ENCODE assay signal across 8 mouse cellular contexts in the genomic region with DNA sequence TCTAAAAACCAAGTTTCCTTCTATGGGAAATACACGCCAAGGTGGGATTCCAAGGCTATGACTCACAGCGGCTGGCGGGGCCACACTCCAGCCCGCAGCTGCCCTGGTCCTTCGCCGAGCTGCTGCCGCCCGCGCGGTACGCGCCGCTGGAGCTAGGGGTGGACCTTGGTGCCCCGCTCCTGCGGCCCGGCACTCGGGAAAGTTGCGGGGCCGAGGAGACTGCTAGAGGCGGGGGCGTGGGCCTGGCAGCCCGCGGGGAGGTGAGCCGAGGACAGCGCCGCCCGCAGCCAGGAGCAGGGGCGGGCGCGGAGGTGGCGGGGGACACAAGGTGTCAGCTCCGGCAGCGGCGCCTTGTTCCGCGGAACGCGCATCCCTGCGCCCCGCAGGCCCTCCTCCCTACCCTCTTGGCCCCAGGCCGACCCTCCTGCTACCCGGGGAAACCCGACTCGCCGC. TPM values are rescaled to one million over a fixed set of nuclear protein-coding genes. Genes with fewer than 3 reads are reported as not detected.
DNase-seq lines count a peak whose midpoint lies in the region; ATAC-seq and TF ChIP-seq lines count a peak whose summit lies in the region.

No protein-coding gene starts in this region.

- H3K4me3 ChIP-seq in embryonic facial prominence, embryonic 15.5 days (replicated peaks): peak overlapping the region; percentile 87
- H3K4me3 ChIP-seq in heart, embryonic 12.5 days: peak overlapping the region; percentile 75
- peak overlapping the region; percentile 86 for H3K4me3 ChIP-seq in kidney, postnatal 0 days (replicated peaks; ENCODE audit: low read depth, low read length)
- H3K4me3 ChIP-seq in lung, embryonic 15.5 days: peak overlapping the region; percentile 82

- peaks cover 69% of the 10 kb centered on the region for H3K4me1 ChIP-seq in embryonic facial prominence, embryonic 15.5 days
- peaks cover 43% of the 10 kb centered on the region for H3K4me1 ChIP-seq in heart, embryonic 12.5 days (replicated peaks)
- no peaks in the 10 kb centered on the region; the same call in 1 of the 2 replicates for H3K4me1 ChIP-seq in kidney, postnatal 0 days (replicated peaks; ENCODE audit: insufficient read depth, low read length)
- H3K4me1 ChIP-seq in lung, embryonic 15.5 days: peaks cover 51% of the 10 kb centered on the region

- peak; percentile 51; the same call in 1 of the 2 replicates for ATAC-seq in embryonic facial prominence, embryonic 15.5 days (ENCODE audit: insufficient number of reproducible peaks, low FRiP score, low TSS enrichment, low read depth)
- ATAC-seq in heart, embryonic 12.5 days (ENCODE audit: insufficient number of reproducible peaks, low FRiP score): 0 out of 2 replicates have a peak, but pooled peaks have one; percentile 37
- ATAC-seq in kidney, postnatal 0 days (replicated peaks; ENCODE audit: low FRiP score, low read depth): peak; percentile 64; the same call in 1 of the 2 replicates
- peak; percentile 67; the same call in 1 of the 2 replicates for ATAC-seq in lung, embryonic 15.5 days (ENCODE audit: borderline replicate concordance, extremely low read depth, low FRiP score, low TSS enrichment)
- ATAC-seq in monocyte, adult 5-6 weeks (replicated peaks; ENCODE audit: insufficient number of reproducible peaks, low FRiP score, low TSS enrichment, poor library complexity, severe bottlenecking): no peak

- no peak for TF ChIP-seq CTCF in kidney, postnatal 0 days (IDR thresholded peaks at IDR 0.05; ENCODE audit: low read depth)

- peak overlapping the region; percentile 99 for H3K27ac ChIP-seq in embryonic facial prominence, embryonic 15.5 days (replicated peaks)
- peak overlapping the region; percentile 91 for H3K27ac ChIP-seq in heart, embryonic 12.5 days (ENCODE audit: poor library complexity, severe bottlenecking)
- H3K27ac ChIP-seq in kidney, postnatal 0 days: peak overlapping the region; percentile 92
- peak overlapping the region; percentile 96 for H3K27ac ChIP-seq in lung, embryonic 15.5 days

- H3K9ac ChIP-seq in embryonic facial prominence, embryonic 15.5 days: peak overlapping the region; percentile 90
- H3K9ac ChIP-seq in heart, embryonic 12.5 days: peak overlapping the region; percentile 94
- peak overlapping the region; percentile 87 for H3K9ac ChIP-seq in kidney, postnatal 0 days (ENCODE audit: low read depth, low read length)
- peak overlapping the region; percentile 75 for H3K9ac ChIP-seq in lung, embryonic 15.5 days

- peak overlapping the region; percentile 70 for H3K4me2 ChIP-seq in embryonic facial prominence, embryonic 15.5 days (replicated peaks)
- H3K4me2 ChIP-seq in heart, embryonic 12.5 days: peak overlapping the region; percentile 95
- H3K4me2 ChIP-seq in kidney, postnatal 0 days (ENCODE audit: low read length): peak overlapping the region; percentile 99
- H3K4me2 ChIP-seq in lung, embryonic 15.5 days: peak overlapping the region; percentile 74

- H3K9me3 ChIP-seq in embryonic facial prominence, embryonic 15.5 days (replicated peaks): no peaks in the 10 kb centered on the region
- no peaks in the 10 kb centered on the region for H3K9me3 ChIP-seq in heart, embryonic 12.5 days (replicated peaks)
- H3K9me3 ChIP-seq in kidney, postnatal 0 days (replicated peaks; ENCODE audit: low read length): no peaks in the 10 kb centered on the region
- H3K9me3 ChIP-seq in lung, embryonic 15.5 days: no peaks in the 10 kb centered on the region

- peaks cover 6% of the 10 kb centered on the region for H3K36me3 ChIP-seq in embryonic facial prominence, embryonic 15.5 days
- peaks cover under 1% of the 10 kb centered on the region; the same call in 1 of the 2 replicates for H3K36me3 ChIP-seq in heart, embryonic 12.5 days
- no peaks in the 10 kb centered on the region for H3K36me3 ChIP-seq in kidney, postnatal 0 days (ENCODE audit: insufficient read depth, low read length)
- no peaks in the 10 kb centered on the region for H3K36me3 ChIP-seq in lung, embryonic 15.5 days

- under 1% methylated on average over 40 of the region's 45 CpGs for WGBS in embryonic facial prominence, embryonic 15.5 days
- WGBS in heart, embryonic 12.5 days: under 1% methylated on average over 36 of the region's 45 CpGs
- WGBS in kidney, postnatal 0 days: under 1% methylated on average over 39 of the region's 45 CpGs
- under 1% methylated on average over 25 of the region's 45 CpGs for WGBS in lung, embryonic 15.5 days

- 0 out of 2 replicates have a peak, but pooled peaks cover 5% of the 10 kb centered on the region for H3K27me3 ChIP-seq in embryonic facial prominence, embryonic 15.5 days
- H3K27me3 ChIP-seq in heart, embryonic 12.5 days (replicated peaks): peaks cover 31% of the 10 kb centered on the region
- H3K27me3 ChIP-seq in kidney, postnatal 0 days (ENCODE audit: insufficient read depth, low read length): no peaks in the 10 kb centered on the region
- peaks cover 14% of the 10 kb centered on the region for H3K27me3 ChIP-seq in lung, embryonic 15.5 days

- peak; percentile 92 for DNase-seq in 3134 (ENCODE audit: extremely low read depth, insufficient read length, low spot score)
- DNase-seq in adrenal gland, postnatal 14 days: peak; percentile 71
- DNase-seq in kidney, postnatal 0 days (ENCODE audit: low spot score): peak; percentile 67
- peak; percentile 26 to 47 for DNase-seq in right cerebral cortex, adult 2 months (ENCODE audit: low spot score in 2 of 2)

RNA-seq across cellular contexts. Expression of a gene that starts 0.7 kb away (rescaled TPM):
- 5.9 and 6.6 TPM in 2 replicates for total RNA-seq in adrenal gland, postnatal 14 days (2021)
- 58.0 and 63.4 TPM in 2 replicates for polyA plus RNA-seq in embryonic facial prominence, embryonic 15.5 days (2015; fragmentation: Nextera tagmentation; extraction: Ambion mirVana)
- polyA plus RNA-seq in heart, embryonic 12.5 days (2016; fragmentation: Nextera tagmentation; extraction: Ambion mirVana): 18.1 and 18.8 TPM in 2 replicates
- 20.0 and 20.4 TPM in 2 replicates for polyA plus RNA-seq in kidney, postnatal 0 days (2015; fragmentation: Nextera tagmentation; extraction: Ambion mirVana)
- 18.9 and 20.9 TPM in 2 replicates for polyA plus RNA-seq in lung, embryonic 15.5 days (2015; fragmentation: Nextera tagmentation; extraction: Ambion mirVana)
- not detected in 3 replicates for total RNA-seq in monocyte, adult 5-6 weeks (2017)

Comparison
In these comparisons a context has a peak if more than half of its experiments do, and no peak if none do; other contexts are left out.
1. DNase-seq: peak in every context shown above with its lines; median percentile 92 in 3134; 71 in adrenal gland, postnatal 14 days; 67 in kidney, postnatal 0 days; 36 in right cerebral cortex, adult 2 months.